Mouse (Mus musculus): ENCODE data around the gene Plcxd1. TPM values are rescaled to one million over a fixed set of nuclear protein-coding genes. Genes with fewer than 3 reads are reported as not detected.
"Not testable (repeated sequence)": the region's sequence is repeated elsewhere in the genome, so short reads cannot be mapped to it uniquely, and the experiment has no call there.

The Plcxd1 gene
- polyA plus RNA-seq (2015; fragmentation: Nextera tagmentation; extraction: Ambion mirVana), result 2.1 and 2.5 TPM in 2 replicates

DNA sequence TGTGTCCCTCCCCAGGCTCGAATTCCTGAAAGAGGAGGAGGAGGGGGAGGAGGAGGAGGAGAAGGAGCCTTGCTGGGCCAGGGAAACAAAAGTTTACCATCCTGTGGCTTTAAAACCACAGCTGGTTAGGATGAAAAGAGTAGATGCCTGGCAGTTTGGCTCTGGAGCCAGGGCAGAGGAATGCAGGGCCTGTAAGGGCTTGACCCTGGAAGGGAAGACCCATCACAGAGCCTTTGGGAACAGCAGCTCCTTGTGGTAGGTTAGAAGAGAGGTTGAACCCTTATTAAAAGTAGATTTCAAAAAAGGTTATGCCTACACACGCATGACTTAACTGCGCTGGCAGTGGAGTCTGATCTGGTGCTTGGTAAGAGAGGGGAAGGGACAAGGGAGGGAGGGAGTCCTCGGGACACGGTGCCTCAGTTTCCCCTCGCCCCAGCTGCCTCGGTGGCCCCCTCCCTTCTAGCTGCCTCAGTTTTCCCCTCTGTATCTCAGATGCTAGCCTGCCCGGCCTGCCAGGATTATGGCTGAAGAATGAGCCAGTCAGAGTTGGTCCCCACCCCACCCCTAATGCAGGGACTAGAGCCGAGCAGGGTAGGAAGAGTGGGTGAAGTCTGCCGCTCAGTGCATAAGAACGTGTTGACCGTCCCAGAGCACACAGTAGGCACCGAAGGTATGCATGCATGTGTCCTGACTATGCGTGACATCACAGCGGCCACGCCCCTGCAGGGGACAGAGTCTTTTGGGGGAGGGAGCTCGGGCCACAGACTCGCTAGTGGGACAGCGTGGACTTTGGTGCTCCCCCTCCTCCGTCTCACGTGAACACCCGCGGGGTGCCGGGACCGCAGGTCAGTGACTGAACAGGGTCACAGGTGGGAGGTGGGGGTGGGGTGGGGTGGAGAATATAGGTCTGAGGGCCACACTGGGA lies at the start of gene Plcxd1:
Gene Plcxd1 (plus strand): TSS at position 314 of the 925 bp plus-strand sequence.
- Histone ChIP-seq H3K4me1 (replicated peaks) (peaks cover 25% of the 10 kb centered on the region), H3K36me3 (peaks cover 27% of the 10 kb centered on the region), H3K27me3 (0 out of 2 replicates have a peak, but pooled peaks cover 7% of the 10 kb centered on the region), H3K4me2 (replicated peaks) (peak within 1 kb of the TSS; percentile 66), H3K27ac (no peak within 1 kb of the TSS), H3K9ac (replicated peaks) (no peak within 1 kb of the TSS; the same call in none of the 2 replicates), H3K4me3 (replicated peaks) (peak within 1 kb of the TSS; percentile 36; the same call in 1 of the 2 replicates), H3K9me3 (no peaks in the 10 kb centered on the region)
- no peak for ATAC-seq
- 6% methylated on average over 25 of the region's 25 CpGs for WGBS

GRCm38 (mm10) chr5:110057637-110058408 lies 41.9 kb upstream of the Plcxd1 start:
- Histone ChIP-seq H3K9me3 (peaks cover 5% of the 10 kb centered on the region; the same call in 1 of the 2 replicates), H3K27ac (peak overlapping the region; percentile 48), H3K9ac (replicated peaks) (peak overlapping the region; percentile 46), H3K4me1 (replicated peaks) (no peaks in the 10 kb centered on the region), H3K36me3 (no peaks in the 10 kb centered on the region), H3K4me2 (replicated peaks) (peak overlapping the region; percentile 57), H3K27me3 (no peaks in the 10 kb centered on the region), H3K4me3 (replicated peaks) (peak overlapping the region; percentile 48)
- WGBS, result 3% methylated on average over 19 of the region's 19 CpGs
- ATAC-seq, result peak; percentile 99

- H3K4me2 ChIP-seq (replicated peaks); H3K4me3 ChIP-seq (replicated peaks); H3K4me1 ChIP-seq (replicated peaks); ATAC-seq; H3K27me3 ChIP-seq; H3K9ac ChIP-seq (replicated peaks); H3K27ac ChIP-seq; H3K36me3 ChIP-seq: not testable (repeated sequence)
- WGBS, result 81% methylated on average over 2 of the region's 2 CpGs
- peaks cover 23% of the 10 kb centered on the region for H3K9me3 ChIP-seq
These were observed 27.4 kb upstream of the Plcxd1 start, which contains the start of gene Gm17655 for GRCm38 (mm10) chr5:110072413-110072812. Gene Gm17655 (minus strand): TSS chr5:110072513.

DNA sequence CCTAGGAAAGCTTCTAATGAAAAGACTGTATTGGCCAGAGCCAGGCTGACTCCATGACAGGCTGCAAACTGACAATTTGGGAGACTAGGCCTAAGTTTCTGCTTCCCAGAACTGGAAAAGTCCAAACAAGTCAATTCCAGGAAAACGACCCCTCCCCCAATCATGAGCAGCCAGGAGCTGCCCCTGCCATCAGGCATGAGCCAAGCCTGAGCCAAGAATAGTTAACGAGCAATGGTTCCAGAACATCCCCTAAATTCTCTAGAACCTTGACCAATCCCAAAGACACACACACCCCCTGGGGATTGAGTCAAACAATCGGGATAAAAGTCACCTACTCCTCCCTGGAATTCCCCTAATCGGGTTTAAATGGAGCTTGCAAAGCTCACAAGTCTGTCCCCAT lies 16.8 kb upstream of the Plcxd1 start:
- no peak overlapping the region for H3K4me3 ChIP-seq (replicated peaks)
- peaks cover 9% of the 10 kb centered on the region; the same call in 1 of the 2 replicates for H3K36me3 ChIP-seq
- 80% methylated on average over 4 of the region's 4 CpGs for WGBS
- H3K4me2 ChIP-seq (replicated peaks), result no peak overlapping the region
- peaks cover 16% of the 10 kb centered on the region for H3K9me3 ChIP-seq
- no peak overlapping the region for H3K27ac ChIP-seq
- no peak for ATAC-seq
- no peak overlapping the region for H3K9ac ChIP-seq (replicated peaks)
- H3K27me3 ChIP-seq, result no peaks in the 10 kb centered on the region
- H3K4me1 ChIP-seq (replicated peaks), result no peaks in the 10 kb centered on the region

- H3K9me3 ChIP-seq, result peaks cover 1% of the 10 kb centered on the region; the same call in 1 of the 2 replicates
- no peak overlapping the region for H3K4me2 ChIP-seq (replicated peaks)
- H3K27ac ChIP-seq, result no peak overlapping the region
- WGBS, result 42% methylated on average over 14 of the region's 14 CpGs
- no peaks in the 10 kb centered on the region for H3K36me3 ChIP-seq
- no peaks in the 10 kb centered on the region for H3K27me3 ChIP-seq
- ATAC-seq, result no peak
- H3K9ac ChIP-seq (replicated peaks), result no peak overlapping the region
- no peak overlapping the region for H3K4me3 ChIP-seq (replicated peaks)
- H3K4me1 ChIP-seq (replicated peaks), result no peaks in the 10 kb centered on the region
These were observed 13.5 kb upstream of the Plcxd1 start for GRCm38 (mm10) chr5:110086161-110086866.

GRCm38 (mm10) chr5:110091546-110091945 lies 8.2 kb upstream of the Plcxd1 start:
- Histone ChIP-seq H3K9me3 (no peaks in the 10 kb centered on the region), H3K4me1 (replicated peaks) (0 out of 2 replicates have a peak, but pooled peaks cover 6% of the 10 kb centered on the region), H3K27me3 (no peaks in the 10 kb centered on the region), H3K4me3 (replicated peaks) (no peak overlapping the region), H3K9ac (replicated peaks) (no peak overlapping the region), H3K4me2 (replicated peaks) (no peak overlapping the region), H3K27ac (no peak overlapping the region), H3K36me3 (no peaks in the 10 kb centered on the region)
- ATAC-seq, result no peak
- 83% methylated on average over 2 of the region's 2 CpGs for WGBS

DNA sequence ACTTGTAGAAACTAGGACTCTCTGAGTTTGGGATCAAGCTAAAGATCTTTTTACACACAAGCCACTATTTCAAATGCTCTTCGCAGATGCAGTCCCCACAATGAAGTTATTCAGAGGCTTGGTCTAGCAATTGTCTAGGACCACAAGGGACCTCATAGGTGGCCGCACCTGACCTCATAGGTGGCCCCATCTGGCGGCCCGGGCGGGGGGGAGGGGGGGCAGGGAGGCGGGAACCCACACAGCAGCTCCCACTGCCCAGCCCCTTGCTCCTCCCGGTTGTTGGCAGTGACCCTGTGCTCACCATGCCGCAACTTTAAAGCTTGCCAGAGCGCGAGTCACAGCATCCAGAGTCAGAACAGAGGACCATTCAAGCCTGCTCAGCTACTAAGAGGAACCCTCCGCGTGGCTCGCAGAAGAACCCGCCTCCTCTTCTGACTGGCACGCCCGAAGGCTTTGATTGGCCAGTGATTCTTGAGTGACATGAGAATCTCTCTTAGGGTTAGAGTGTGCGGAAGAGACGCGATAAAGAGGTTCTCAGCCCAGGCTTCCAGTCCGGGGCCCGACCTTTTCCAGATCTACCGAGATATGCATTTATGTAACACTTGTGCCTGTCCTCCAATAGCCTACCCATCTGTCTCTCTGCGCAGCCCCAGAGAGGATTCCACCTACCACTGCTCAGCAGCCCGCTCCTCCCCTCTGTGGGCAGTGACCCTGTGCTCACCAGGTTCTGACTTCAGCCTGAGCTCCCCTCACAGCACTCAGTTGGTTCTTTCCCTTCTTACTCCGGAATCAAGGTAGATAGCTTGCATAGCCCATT lies 5.5 kb upstream of the Plcxd1 start, which contains the start of gene Gm35315:
Gene Gm35315 (minus strand): TSS at position 391 of the 817 bp plus-strand sequence.
- H3K27ac ChIP-seq, result no peak within 1 kb of the TSS
- H3K9ac ChIP-seq (replicated peaks), result peak within 1 kb of the TSS; percentile 63
- peak within 1 kb of the TSS; percentile 50 for H3K4me3 ChIP-seq (replicated peaks)
- H3K27me3 ChIP-seq, result no peaks in the 10 kb centered on the region
- H3K36me3 ChIP-seq, result no peaks in the 10 kb centered on the region
- WGBS, result 1% methylated on average over 25 of the region's 25 CpGs
- no peaks in the 10 kb centered on the region for H3K9me3 ChIP-seq
- 0 out of 2 replicates have a peak, but pooled peaks cover 6% of the 10 kb centered on the region for H3K4me1 ChIP-seq (replicated peaks)
- peak; percentile 97 for ATAC-seq
- H3K4me2 ChIP-seq (replicated peaks), result peak within 1 kb of the TSS; percentile 69

- WGBS, result 6% methylated on average over 4 of the region's 4 CpGs
- 0 out of 2 replicates have a peak, but pooled peaks cover 8% of the 10 kb centered on the region for H3K4me1 ChIP-seq (replicated peaks)
- no peak overlapping the region for H3K27ac ChIP-seq
These were observed 4.9 kb upstream of the Plcxd1 start for GRCm38 (mm10) chr5:110094847-110095213.

DNA sequence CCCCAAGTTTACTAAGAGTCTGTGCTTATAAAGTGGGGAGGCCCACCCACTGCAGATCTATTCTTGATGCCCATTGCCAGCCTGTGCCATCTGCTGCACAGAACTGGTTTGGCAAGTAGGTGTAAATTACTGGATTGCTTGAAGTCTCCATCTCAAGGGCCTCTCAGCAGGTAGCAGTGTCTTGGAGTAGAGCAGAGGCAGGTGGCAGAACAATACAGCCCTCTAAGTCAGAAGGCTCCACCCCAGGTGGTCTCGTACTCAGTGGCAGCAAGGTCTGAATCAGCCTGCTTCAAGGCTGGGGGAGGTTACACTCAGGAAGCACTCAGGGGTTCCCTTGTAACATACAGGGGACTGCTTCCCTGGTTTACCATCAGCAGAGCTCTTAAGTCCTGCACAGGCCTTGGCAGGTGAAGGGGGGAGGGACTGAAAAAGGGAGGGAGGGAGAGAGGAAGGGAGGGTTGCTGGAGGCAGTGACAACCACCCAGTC lies 735 bp upstream of the Plcxd1 start:
- H3K27me3 ChIP-seq, result 0 out of 2 replicates have a peak, but pooled peaks cover 7% of the 10 kb centered on the region
- ATAC-seq, result no peak
- peaks cover 29% of the 10 kb centered on the region for H3K4me1 ChIP-seq (replicated peaks)
- H3K4me2 ChIP-seq (replicated peaks), result no peak overlapping the region
- WGBS, result 26% methylated on average over 1 of the region's 1 CpGs
- H3K4me3 ChIP-seq (replicated peaks), result no peak overlapping the region
- no peak overlapping the region for H3K9ac ChIP-seq (replicated peaks)
- peaks cover 19% of the 10 kb centered on the region for H3K36me3 ChIP-seq
- H3K9me3 ChIP-seq, result no peaks in the 10 kb centered on the region
- no peak overlapping the region for H3K27ac ChIP-seq

More at GRCm38 (mm10) chr5:110094847-110095213, 4.9 kb upstream of the Plcxd1 start:
- peak; percentile 15 for ATAC-seq
- peak overlapping the region; percentile 50 for H3K4me3 ChIP-seq (replicated peaks)
- no peaks in the 10 kb centered on the region for H3K36me3 ChIP-seq
- no peaks in the 10 kb centered on the region for H3K27me3 ChIP-seq
- peak overlapping the region; percentile 63 for H3K9ac ChIP-seq (replicated peaks)
- H3K9me3 ChIP-seq, result no peaks in the 10 kb centered on the region
- H3K4me2 ChIP-seq (replicated peaks), result peak overlapping the region; percentile 69

DNA sequence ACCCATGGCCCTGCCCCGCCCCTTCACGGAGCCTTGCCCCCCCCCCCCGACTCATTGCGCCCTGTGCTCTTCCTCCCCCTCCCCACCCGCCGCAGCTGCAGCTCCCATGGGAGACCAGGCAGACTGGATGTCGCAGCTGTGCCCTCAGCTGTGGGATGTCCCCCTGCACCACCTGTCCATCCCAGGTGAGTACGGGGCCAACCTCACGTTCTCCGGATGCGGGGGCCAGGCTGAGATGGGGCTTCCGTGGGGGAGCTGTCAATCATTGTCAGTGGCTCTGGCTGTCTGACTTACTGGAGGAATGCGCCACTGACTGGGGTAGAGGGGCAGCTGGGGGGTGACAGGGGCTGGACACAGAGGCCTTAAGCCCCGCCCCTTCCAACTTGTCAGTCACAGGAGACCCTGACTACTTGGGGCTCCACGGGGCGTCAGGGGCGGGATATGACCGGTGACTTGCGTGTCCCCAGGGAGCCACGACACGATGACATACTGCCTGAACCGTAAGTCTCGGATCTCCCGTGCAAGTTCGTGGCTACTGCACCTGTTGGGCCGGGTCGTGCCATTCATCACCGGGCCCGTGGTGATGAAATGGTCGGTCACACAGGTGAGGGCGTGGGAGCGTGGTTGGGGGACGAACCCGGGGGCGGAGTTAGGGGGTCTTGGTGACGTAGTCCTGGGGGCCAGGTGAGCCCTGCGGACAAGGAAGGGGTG lies 1.3 kb downstream of the Plcxd1 start:
- no peak overlapping the region for H3K27ac ChIP-seq
- peaks cover 38% of the 10 kb centered on the region for H3K36me3 ChIP-seq
- peak overlapping the region; percentile 36 for H3K4me3 ChIP-seq (replicated peaks)
- H3K9me3 ChIP-seq, result no peaks in the 10 kb centered on the region
- peak overlapping the region; percentile 66 for H3K4me2 ChIP-seq (replicated peaks)
- WGBS, result under 1% methylated on average over 35 of the region's 37 CpGs
- ATAC-seq, result peak; percentile 21
- H3K9ac ChIP-seq (replicated peaks), result peak overlapping the region; percentile 49
- H3K4me1 ChIP-seq (replicated peaks), result peaks cover 26% of the 10 kb centered on the region
- 0 out of 2 replicates have a peak, but pooled peaks cover 7% of the 10 kb centered on the region for H3K27me3 ChIP-seq
